Mouse (Mus musculus) T-helper 17 cell (primary cell): ENCODE data around the gene Platr17.
"Not testable (repeated sequence)": the region's sequence is repeated elsewhere in the genome, so short reads cannot be mapped to it uniquely, and the experiment has no call there.

Experiments
- in situ Hi-C, 2 experiments: fragments of 300-600 bp; cut with MboI, MseI; formaldehyde crosslinking; loops; 1 replicate in 1 of 2; 2 replicates in 1 of 2; pipeline ENCODE4 v1.15.1; 2025; ENCODE audit warnings: high pct_unique_total_duplicates in 2 of 2

Gene Platr17

DNA sequence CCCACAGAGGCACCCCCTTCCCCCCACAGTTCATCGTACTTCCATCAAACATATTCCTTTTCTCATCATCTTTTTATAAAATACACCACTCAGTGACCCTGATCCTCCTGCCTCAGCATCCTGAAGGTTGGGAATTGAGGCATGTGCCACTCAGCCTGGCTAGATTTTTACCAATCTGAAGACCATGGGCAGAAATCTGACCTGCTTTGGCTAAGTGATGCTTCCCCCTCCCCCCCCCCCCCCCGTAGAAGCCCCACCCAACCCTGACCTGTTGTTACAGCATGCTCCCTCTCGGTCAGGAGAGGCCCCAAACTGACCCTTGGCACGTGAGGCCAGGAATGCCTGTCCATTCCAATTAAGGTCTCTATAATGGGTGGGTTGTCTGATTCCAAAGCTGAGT lies at the start of gene Platr17:
Platr17 (plus strand) TSS at position 301 of the 400 bp plus-strand sequence.
- in situ Hi-C loops, result loop anchor here in 1 of 2 experiments (25.0 kb wide), 1 partner anchor 932 kb away; the partner anchor contains the start of genes Dxo and Stk19

DNA sequence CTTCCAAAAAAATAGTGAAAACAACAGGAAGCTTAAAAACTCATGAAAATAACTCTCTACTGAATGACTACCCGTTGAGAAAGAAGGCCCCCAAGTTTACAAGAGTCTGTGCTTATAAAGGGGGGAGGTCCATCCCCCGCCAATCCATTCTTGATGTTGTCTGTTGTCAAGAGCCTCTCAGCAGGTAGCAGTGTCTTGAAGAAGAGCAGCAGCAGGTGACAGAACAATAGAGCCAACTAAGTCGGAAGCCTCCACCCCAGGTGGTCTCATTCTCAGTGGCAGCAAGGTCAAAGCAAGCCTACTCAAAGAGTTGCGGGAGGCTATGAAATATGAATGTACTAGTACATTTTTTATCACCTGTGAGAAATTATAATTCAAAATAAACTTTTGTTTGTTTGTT lies 47.1 kb upstream of the Platr17 start:
- in situ Hi-C loops, result no loop called here

DNA sequence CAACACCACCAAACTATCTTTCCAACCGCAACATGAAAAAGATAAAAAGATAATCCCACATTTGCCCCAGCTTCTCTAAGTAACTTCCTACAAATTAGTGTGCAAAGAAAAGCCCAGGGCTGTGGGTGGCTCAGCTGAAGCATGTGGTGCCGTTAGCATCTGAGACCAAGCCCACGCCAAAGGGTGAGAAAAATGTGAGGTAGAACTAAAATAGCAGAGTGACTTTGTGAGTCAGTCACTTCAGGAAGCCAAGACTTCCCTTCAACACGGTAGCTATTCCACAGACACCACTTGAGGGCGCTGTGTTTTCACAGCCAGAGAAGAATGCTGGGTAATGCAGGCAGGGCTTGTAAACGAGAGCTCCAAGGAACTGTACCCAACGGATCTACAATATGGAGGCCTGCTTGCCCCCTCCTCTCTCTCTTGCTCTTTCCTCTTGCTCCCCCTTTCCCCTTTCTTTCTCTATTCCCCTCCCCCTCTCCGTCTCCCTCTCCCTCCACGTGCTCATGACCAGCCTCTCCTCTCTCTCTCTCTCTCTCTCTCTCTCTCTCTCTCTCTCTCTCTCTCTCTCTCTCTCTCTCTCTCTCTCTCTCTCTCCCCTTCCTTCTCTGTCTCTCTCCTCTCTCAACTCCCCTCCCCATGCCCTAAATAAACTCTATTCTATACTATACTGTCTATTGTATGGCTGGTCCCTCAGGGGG lies 39.5 kb upstream of the Platr17 start:
- in situ Hi-C loops, result no loop called here

DNA sequence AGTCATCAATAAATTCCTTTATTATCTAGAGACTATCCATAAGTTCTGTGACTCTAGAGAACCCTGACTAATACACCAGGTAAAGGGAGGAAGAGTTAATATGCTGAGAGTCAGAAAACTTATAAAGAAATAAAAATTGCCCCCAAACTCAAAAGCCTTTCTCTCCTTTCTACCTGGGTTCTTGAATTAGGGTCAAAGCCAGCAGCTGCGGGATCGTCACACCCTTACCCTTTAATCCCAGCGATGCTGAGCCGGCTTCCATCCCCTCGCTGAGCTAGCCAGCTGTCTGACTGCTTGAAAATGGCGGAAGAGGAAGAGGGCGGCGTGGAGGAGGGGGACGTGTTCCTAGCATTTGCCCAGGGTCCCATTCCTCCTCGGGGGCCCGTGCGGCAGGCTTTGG lies 31.4 kb upstream of the Platr17 start, which contains the start of gene Gm7029:
Gm7029 (plus strand) TSS at position 301 of the 400 bp plus-strand sequence.
- in situ Hi-C loops, result not testable (repeated sequence)

DNA sequence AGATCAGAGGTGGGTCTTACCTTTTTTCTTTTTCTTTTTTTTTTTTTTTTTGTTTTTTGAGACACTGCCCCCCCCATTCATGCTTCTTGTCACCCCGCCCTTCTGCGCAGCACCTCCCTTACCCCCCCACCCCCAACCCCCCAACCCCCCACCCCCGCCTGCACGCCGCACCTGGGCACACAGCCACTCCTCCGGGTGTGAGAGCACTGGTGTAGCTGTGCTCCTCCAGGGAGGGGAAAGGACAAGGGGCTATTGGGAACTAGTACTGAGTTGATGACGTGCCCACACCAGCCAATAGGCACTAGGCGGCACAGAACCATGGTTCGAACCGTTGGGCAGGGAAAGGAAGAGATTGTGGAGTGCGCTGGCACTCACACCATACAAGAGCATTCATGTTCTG lies 30.5 kb upstream of the Platr17 start:
- in situ Hi-C loops, result no loop called here

DNA sequence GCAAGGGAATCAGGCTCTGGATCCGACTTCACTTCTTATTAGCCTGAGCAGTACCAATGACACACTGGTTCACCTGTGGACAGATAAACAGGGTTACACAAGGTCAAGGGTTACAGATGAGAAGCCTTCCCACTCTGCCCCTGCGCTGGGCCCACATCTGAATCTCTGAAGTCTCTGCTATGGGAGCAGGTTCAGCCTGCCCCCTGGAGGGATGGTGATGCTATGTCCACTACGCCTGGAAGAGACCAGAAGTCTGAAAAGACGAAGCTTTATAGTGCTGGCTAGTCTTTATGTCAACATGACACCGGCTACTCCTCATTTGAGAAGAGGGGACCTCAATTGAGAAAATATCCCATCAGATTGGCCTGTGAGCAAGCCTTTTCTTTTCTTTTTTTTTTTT lies 29.1 kb upstream of the Platr17 start:
- in situ Hi-C loops, result not testable (repeated sequence)

DNA sequence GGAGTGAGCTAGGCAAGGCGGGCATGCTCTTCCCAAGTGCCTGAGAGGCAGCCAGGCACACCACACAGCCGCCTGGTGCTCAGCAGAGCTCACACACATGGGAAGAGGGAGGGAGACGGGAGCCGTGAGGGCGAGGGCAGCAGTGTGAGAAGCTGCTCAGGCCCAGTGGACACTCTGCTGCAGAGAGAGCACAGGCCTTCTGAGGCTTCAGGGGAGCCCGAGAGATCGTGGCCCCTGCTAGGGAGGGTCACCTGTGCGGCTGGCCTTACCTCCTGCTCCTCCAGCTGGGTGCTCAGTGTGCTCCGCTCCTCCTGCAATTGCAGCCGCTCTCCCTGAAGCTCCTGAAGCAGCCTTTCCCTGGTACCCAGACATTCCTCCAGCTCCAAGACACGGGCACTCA lies 20.6 kb upstream of the Platr17 start:
- in situ Hi-C loops, result not testable (repeated sequence)

DNA sequence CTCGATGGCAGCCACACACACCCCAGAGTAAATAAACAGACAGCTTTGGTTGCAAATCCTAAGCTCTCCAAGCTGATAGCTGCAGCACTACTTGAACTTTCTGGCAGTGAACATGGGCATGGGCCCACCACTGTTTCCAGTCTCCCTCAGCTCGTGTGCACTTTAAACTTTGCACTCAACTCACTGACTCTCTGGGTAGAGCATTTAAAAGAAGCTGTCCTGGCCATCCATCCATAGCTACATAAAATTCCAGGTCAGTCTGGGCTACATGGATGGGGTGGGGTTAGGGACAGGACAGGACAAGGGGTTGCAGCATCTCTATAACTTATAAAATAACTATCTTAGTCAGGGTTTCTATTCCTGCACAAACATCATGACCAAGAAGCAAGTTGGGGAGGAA lies 17.1 kb upstream of the Platr17 start:
- in situ Hi-C loops, result not testable (repeated sequence)

DNA sequence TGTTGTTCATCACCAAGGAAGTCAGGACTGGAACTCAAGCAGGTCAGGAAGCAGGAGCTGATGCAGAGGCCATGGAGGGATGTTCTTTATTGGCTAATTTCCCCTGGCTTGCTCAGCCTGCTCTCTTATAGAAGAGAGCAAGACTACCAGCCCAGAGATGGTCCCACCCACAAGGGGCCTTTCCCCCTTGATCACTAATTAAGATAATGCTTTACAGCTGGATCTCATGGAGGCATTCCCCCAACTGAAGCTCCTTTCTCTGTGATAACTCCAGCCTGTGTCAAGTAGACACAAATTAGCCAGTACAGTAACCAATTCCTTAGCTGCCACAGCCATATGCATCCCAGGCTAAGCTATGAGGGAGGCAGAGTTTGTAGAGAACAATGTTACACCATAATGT lies 16.7 kb upstream of the Platr17 start:
- in situ Hi-C loops, result not testable (repeated sequence)

DNA sequence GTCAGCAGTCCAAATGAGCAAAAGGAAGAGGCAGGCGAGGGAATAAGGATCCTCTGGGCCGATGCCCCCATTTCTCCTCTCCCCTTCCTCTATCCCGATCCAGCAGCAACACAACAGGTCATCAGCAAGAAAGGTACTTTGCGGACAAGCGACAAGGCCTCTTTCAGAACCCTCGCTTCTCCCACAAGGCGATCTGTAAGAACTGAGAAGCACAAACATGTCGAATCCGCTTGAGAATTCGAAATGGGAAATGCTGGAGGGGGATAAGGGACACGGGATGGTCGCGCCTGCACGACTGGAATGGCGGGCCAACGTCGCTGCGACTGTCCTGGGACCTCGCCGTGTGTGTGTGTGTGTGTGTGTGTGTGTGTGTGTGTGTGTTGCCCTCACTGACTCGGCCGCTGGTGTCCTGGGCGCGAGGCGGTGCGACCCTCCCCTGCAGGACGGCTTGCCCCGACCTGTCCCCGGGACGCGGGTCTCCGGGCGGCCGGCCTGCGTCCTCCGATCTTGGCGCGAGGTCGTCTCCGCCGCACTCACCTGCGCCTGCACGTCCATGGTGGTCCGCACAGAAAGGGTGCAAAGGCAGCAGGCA lies 14.9 kb upstream of the Platr17 start:
- in situ Hi-C loops, result loop anchor here in 1 of 2 experiments (5.0 kb wide), 2 partner anchors 48 to 1568 kb away; partner anchors contain the start of genes Akap8 and Cd320

DNA sequence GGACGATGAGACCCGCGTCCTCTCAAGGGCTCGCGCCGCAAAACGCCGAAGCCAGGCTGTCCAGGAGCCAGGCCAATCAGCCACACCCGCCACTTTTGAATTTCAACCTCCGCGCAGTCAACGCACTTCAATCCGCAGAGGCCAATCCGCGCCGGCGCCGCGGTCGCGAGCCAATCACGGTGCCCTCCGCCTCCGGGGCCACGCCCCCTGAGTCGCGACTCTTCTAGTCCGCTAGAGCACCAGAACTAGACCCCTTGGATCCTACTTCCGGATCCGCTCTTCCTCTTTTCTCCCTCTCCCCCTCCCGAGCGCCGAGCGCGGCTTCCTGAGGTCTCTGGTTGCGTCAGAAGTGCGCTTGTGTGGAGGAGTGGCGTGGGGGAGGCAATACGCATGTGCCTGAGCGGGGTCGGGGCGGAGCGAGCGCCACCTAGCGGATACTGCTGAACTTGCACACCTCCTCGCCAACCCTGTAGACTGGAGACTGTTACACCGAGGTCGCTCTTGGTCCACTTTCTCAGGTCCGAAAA lies 14.3 kb upstream of the Platr17 start, which contains the start of gene Kifc1:
Kifc1 (minus strand) TSS at position 129 of the 527 bp plus-strand sequence.
- in situ Hi-C loops, result loop anchor here in 1 of 2 experiments (5.0 kb wide), 2 partner anchors 48 to 1568 kb away; partner anchors contain the start of genes Akap8 and Cd320

DNA sequence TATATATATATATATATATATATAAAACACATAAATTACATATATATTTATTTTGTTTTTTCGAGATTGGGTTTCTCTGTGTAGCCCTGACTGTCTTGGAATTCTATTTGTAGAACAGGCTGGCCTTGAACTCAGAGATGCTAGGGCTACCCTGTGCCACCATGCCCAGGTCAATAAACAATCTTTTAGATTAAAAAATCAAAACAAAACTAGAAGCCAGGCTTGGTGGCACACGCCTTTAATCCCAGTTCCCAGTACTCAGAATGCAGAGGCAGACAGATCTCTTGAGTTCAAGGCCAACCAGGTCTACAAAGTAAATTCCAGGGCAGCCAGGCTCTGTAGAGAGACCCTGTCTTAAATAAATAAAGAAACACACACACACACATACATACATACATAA lies 13.6 kb upstream of the Platr17 start:
- in situ Hi-C loops, result loop anchor here in 1 of 2 experiments (5.0 kb wide), 2 partner anchors 49 to 1569 kb away; partner anchors contain the start of genes Akap8 and Cd320

DNA sequence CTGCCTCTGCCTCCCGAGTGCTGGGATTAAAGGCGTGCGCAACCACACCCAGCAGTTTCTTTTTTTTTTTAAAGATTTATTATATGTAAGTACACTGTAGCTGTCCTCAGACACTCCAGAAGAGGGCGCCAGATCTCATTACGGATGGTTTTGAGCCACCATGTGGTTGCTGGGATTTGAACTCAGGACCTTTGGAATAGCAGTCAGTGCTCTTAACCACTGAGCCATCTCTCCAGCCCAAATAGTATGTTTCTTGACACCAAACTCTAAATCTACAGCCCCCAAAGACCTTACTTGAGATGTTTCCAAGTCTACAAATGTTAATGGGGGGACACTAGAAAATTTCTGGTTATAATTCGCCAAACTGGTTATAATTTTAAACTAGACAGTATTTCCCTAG lies 13.0 kb upstream of the Platr17 start:
- in situ Hi-C loops, result loop anchor here in 1 of 2 experiments (5.0 kb wide), 2 partner anchors 50 to 1570 kb away; partner anchors contain the start of genes Akap8 and Cd320

DNA sequence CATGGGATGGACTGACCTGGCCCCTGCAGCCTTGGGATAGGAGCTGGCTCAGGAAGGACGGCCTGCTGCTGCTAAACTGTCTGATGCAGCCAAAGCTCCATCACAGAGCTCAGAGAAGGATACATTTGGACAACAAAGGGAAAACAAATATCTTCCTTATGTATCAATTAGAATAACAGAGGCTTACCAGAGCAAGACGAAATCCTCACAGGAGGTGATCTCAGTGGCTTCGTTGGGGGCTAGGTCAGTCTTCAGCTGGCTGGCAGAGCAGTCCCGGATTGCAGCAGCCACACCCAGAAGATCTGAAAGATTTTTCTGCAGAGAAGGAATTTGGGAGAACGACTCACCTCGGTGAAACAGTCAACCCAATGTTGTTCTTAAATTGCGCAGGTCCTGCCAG lies 12.5 kb upstream of the Platr17 start:
- in situ Hi-C loops, result loop anchor here in 1 of 2 experiments (5.0 kb wide), 2 partner anchors 50 to 1570 kb away; partner anchors contain the start of genes Akap8 and Cd320

DNA sequence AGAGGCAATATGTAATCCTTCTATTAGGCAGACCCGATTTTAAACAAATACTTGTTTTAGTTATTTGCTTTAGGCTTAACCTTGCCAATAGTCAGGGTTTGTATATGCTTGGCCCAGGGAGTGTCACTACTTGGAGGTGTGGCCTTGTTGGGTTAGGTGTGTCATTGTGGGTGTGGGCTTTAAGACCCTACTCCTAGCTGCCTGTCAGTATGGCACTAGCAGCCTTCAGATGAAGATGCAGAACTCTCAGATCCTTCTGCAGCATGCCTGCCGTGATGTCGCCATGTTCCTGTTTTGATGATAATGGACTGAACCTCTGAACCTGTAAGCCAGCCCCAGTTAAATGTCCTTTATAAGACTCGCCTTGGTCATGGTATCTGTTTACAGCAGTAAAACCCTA lies 11.9 kb upstream of the Platr17 start:
- in situ Hi-C loops, result loop anchor here in 1 of 2 experiments (5.0 kb wide), 2 partner anchors 51 to 1571 kb away; partner anchors contain the start of genes Akap8 and Cd320

DNA sequence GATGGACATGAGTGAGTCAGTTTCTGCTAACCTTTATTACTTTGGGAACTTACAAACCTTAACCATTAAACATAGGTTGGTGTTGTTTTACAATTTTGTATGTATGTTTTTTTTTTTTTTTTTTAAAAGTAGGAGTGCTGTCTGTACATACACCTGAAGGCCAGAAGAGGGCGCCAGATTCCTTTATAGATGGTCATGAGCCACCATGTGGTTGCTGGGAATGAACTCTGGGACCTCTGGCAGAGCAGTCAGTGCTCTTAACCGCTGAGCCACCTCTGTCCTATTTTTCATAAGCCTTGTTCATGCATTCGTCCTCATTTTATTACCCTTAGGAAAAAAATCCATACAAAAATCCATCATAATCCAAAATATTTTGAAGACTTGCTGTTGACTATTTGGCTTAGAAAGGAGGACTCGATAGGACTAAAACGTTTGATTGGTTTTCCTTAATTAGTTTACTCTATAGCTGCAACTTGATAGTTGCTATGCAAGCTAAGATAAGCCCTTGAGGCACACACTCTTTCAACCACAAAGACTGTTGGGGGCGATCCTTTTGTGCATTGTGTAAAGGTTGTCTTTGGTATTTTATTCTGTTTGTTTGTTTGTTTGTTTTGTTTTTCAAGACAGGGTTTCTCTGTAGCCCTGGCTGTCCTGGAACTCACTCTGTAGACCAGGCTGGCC lies 7.7 kb upstream of the Platr17 start:
- in situ Hi-C loops, result no loop called here

DNA sequence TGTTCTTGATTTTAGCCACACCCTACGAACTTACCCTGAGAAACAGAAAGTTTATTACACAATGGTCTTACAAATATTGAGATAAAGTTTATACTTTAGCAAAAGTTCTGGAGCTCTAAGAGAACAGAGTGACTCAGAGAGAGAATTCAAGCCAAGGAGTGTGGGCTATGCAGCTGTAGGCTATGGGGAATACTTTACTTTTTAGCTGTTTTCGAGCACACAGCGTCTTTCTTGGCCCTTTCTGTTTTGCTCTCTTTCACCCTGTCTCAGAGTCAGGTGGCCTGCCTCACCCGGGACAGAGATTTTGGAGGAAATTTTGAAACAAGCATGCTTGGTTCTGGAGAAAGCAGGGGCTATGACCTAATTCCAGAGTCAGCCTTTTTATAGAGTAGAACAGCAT lies 6.7 kb upstream of the Platr17 start:
- in situ Hi-C loops, result not testable (repeated sequence)

DNA sequence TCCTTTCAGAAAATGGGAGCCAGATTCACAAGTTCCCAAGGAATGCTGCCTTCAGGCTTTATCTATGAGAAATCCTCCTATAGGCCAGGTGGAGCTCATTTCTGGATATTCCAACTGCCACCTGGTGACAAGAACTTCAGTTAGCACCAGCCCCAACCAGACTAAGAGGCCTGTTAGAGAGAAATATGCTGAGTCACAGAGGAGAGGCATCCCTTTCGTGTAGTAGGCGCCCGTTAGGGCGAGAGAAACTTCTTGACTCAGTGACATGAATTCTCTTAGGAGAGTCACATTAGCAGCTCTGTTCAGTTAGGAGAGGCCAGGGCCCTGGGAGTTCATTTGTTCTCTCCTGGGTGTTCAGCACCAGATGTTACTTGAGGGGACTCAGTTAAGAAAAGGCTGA lies 5.3 kb upstream of the Platr17 start:
- in situ Hi-C loops, result loop anchor here in 1 of 2 experiments (25.0 kb wide), 1 partner anchor 938 kb away; the partner anchor contains the start of genes Dxo and Stk19

DNA sequence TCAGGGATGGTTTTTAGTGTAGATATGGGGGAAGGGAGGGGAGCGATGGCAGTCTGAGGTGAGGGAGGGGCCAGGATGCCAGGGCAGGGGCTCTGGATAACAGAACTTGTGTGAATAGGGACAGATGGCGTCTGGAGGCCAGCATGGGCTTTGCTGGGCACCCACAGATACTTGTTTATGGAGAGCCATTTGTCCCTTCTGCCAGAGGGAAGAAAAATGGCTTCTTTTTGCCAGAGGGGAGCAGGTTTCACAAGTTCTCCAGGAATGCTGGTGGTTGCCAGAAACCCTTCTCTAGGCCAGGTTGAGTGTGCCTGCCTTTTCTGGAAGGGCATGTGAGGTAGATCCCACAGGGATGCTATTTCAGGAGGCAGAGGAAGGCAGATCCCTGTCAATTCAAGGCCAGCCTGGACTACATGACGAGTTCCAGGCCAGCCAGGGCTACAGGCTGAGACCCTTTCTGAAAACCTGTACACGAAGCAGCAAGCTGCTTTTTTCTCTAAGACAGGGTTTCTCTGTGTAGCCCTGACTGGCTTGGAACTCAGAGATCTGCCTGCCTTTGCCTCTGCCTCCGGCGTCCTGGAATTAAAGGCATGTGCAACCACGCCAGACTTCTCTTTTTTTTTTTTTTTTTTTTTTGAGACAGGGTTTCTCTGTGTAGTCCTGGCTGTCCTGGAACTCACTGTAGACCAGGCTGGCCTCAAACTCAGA lies 4.5 kb upstream of the Platr17 start:
- in situ Hi-C loops, result loop anchor here in 1 of 2 experiments (25.0 kb wide), 1 partner anchor 937 kb away; the partner anchor contains the start of genes Dxo and Stk19

DNA sequence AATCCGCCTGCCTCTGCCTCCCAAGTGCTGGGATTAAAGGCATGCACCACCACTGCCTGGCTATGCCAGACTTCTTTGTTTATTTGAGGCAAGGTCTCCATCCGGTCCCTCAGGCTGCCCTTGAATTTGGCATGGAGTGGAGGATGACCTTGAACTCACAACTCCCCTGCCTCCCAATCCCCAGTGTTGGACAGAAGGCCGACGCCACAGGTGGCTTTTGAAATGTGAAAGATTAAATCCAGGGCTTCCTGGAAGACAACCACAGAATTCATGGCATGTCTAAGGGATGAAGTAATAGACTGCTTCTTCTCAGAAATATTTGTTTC lies 4.0 kb upstream of the Platr17 start:
- in situ Hi-C loops, result loop anchor here in 1 of 2 experiments (25.0 kb wide), 1 partner anchor 936 kb away; the partner anchor contains the start of genes Dxo and Stk19

DNA sequence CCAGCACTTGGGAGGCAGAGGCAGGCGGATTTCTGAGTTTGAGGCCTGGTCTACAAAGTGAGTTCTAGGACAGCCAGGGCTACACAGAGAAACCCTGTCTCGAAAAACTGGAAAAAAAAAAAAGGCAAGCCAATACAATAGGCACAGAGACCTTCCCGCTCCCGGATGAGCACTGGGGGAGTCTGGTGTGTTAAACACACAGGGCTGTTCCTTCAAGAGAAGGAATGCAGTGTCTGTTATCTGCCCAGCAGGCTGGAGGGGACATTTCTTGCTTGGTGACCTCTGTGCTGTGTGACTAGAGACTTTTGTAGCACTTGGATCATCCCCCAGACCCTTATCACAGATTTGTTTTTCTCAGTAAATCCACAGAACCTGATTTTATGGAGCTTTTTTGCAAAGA lies 3.3 kb upstream of the Platr17 start:
- in situ Hi-C loops, result loop anchor here in 1 of 2 experiments (25.0 kb wide), 1 partner anchor 936 kb away; the partner anchor contains the start of genes Dxo and Stk19
